Mouse (Mus musculus): ENCODE measurements around the gene 2310034G01Rik. TPM values are rescaled to one million over a fixed set of nuclear protein-coding genes. Genes with fewer than 3 reads are reported as not detected.

2310034G01Rik gene
- total and polyA plus RNA-seq, 3 experiments: 0.50 to 0.95 TPM; not detected in 1

DNA sequence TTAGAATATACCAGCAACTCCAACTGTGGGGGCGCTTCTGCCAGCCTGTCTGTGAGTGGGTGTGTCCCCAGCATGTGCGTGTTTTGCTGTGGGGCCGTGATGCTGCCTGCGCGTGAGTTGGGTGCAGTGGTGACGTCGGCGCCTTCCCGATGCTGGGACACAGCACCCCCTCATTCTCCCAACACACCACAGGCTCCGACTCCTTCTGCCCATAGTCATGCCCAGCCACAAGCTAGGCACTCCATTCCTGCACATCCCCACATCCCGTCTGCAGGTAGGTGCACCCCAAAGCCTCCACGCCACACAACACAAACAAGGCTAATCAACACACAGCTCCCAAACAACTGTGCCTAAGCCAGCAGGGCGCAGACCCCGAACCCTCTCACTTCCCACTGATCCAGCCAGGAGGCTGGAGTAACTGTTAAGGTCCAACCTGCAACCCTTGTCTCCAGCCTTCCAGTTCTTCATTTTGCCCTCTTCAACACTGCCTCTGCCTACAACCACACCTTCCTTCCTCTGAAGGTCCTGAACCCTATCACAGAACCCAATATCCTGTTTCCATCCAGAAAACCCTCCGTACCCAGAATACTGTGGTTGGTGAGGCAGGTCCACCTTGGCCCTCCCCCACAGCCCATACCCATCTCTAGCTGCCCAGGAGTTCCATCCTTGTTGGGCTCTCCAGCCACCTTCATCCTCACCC lies 33.1 kb downstream of the 2310034G01Rik start:
- H3K4me3 ChIP-seq (ENCODE audit: control insufficient read depth in 1 of 2, insufficient read depth in 1 of 2, low read depth in 2 of 2, low read length in 2 of 2): no peak overlapping the region
- H3K9ac ChIP-seq (ENCODE audit: control insufficient read depth, low read depth, low read length, poor library complexity, severe bottlenecking): no peak overlapping the region
- H3K36me3 ChIP-seq (ENCODE audit: control insufficient read depth in 1 of 2, insufficient read depth in 2 of 2, low read length in 2 of 2): peaks cover 0 to 18% of the 10 kb centered on the region in 2 experiments; a peak in 2 of 4 replicates
- no peaks in the 10 kb centered on the region for H3K27me3 ChIP-seq (ENCODE audit: control insufficient read depth in 1 of 2, insufficient read depth in 2 of 2, low read length in 2 of 2)
- DNase-seq (ENCODE audit: low read depth, low spot score): no peak
- peaks cover 14 to 37% of the 10 kb centered on the region in 2 experiments for H3K4me1 ChIP-seq (ENCODE audit: control insufficient read depth in 1 of 2, insufficient read depth in 2 of 2, low read length in 2 of 2)
- no peaks in the 10 kb centered on the region for H3K9me3 ChIP-seq (replicated peaks; ENCODE audit: insufficient read depth, low read length)
- TF ChIP-seq POLR2AphosphoS5 (IDR thresholded peaks at IDR 0.05; ENCODE audit: borderline replicate concordance, low read depth, low read length) (no peak), SMC3 (IDR thresholded peaks at IDR 0.05; ENCODE audit: low read depth, low read length) (no peak), MYB (IDR thresholded peaks at IDR 0.05; ENCODE audit: low read depth, low read length) (no peak), HCFC1 (IDR thresholded peaks at IDR 0.05; ENCODE audit: low read depth, low read length) (no peak), MAX (IDR thresholded peaks at IDR 0.05; ENCODE audit: low read length) (no peak), USF1 (IDR thresholded peaks at IDR 0.05; ENCODE audit: low read depth, low read length) (no peak), TCF12 (IDR thresholded peaks at IDR 0.05; ENCODE audit: low read depth, low read length) (no peak), UBTF (IDR thresholded peaks at IDR 0.05; ENCODE audit: borderline replicate concordance, insufficient read depth, low read depth, low read length) (no peak), ZMIZ1 (IDR thresholded peaks at IDR 0.05; ENCODE audit: low read depth, low read length) (no peak), MEF2A (IDR thresholded peaks at IDR 0.05; ENCODE audit: extremely low read depth, insufficient replicate concordance, low read depth, low read length, poor library complexity, severe bottlenecking) (no peak), JUND (IDR thresholded peaks at IDR 0.05; ENCODE audit: low read depth, low read length) (no peak)
- H3K79me2 ChIP-seq (ENCODE audit: control insufficient read depth, insufficient read depth, low read length, poor library complexity): no peaks in the 10 kb centered on the region
- H3K27ac ChIP-seq (ENCODE audit: control insufficient read depth, low read depth, low read length): no peak overlapping the region

DNA sequence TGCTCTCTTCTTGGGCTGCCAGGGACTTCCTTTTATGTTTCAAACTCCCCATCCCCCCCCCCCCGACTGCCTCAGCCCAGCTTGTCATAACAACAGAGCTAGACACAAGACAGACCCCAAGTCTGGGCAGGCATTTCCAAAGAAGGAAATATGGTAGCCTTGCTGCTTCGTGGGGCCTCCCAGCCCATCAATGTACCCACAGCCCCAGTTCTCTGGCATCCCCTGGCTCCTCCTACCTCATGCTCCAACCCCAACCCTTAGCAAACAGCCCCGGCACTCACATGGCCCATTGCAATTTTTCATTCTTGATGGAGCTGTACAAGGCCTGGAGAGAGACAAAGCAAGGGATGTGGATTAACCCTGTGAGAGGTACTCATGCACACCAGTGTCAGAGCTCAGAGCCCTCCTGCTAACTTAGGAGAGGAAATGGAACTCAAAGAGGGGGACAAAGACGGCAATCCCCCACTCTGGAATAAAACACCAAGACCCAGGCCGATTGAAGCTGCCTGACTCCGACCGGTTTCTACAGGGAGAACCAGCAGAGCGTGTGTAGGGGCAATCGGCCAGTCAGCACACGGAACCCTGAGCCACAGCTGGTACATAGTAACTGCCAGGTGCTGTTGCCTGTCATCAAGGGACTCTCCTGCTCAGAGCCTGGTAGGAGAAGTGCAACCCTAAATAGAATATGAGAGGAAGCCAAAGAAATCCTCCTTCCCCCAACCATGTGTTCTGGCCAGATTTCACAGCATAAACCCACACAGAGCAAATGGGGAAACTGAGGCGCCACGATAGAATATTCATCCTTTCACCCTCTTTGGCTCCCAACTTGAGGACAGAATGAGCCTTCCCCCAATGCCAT lies 34.1 kb downstream of the 2310034G01Rik start:
- H3K79me2 ChIP-seq (ENCODE audit: control insufficient read depth, insufficient read depth, low read length, poor library complexity): no peaks in the 10 kb centered on the region
- H3K27me3 ChIP-seq (ENCODE audit: control insufficient read depth in 1 of 2, insufficient read depth in 2 of 2, low read length in 2 of 2): no peaks in the 10 kb centered on the region
- peak overlapping the region; percentile 8; the same call in 1 of the 2 replicates for H3K9ac ChIP-seq (ENCODE audit: control insufficient read depth, low read depth, low read length, poor library complexity, severe bottlenecking)
- H3K36me3 ChIP-seq (ENCODE audit: control insufficient read depth in 1 of 2, insufficient read depth in 2 of 2, low read length in 2 of 2): peaks cover 0 to 16% of the 10 kb centered on the region in 2 experiments; a peak in 2 of 4 replicates
- peaks cover 14 to 30% of the 10 kb centered on the region in 2 experiments for H3K4me1 ChIP-seq (ENCODE audit: control insufficient read depth in 1 of 2, insufficient read depth in 2 of 2, low read length in 2 of 2)
- no peak overlapping the region for H3K4me3 ChIP-seq (ENCODE audit: control insufficient read depth in 1 of 2, insufficient read depth in 1 of 2, low read depth in 2 of 2, low read length in 2 of 2)
- DNase-seq (ENCODE audit: low read depth, low spot score): no peak
- H3K9me3 ChIP-seq (replicated peaks; ENCODE audit: insufficient read depth, low read length): no peaks in the 10 kb centered on the region
- peak overlapping the region; percentile 88 for H3K27ac ChIP-seq (ENCODE audit: control insufficient read depth, low read depth, low read length)
- no peak for TF ChIP-seq ZC3H11A (IDR thresholded peaks at IDR 0.05; ENCODE audit: low read depth, low read length)

Data from MEL (cell line).